Mouse (Mus musculus) forebrain, embryonic 12.5 days (tissue): ENCODE measurements at regions not wholly inside any gene's neighbourhood (a gene's known extent, or its start where the extent isn't known, plus 50 kb on each side); places are given as distances from the start of the nearest gene placed in this dataset.
"Not testable (repeated sequence)": the region's sequence is repeated elsewhere in the genome, so short reads cannot be mapped to it uniquely, and the experiment has no call there.

Source experiments
- ATAC-seq: fragments of 200-750 bp; cut with Nextera tagmentation; 2 replicates; pipeline ENCODE4 v1.8.0; 2017; ENCODE audit warnings: moderate TSS enrichment; ENCODE audit not compliant: low FRiP score
- H3K27ac ChIP-seq: fragments of 300-500 bp; sonication (generic); 2 replicates; pipeline ENCODE4 v1.5.1; 2016; ENCODE audit warnings: mild to moderate bottlenecking
- H3K27me3 ChIP-seq: fragments of 300-500 bp; sonication (generic); 2 replicates; pipeline ENCODE4 v1.6.1; 2016; ENCODE audit warnings: mild to moderate bottlenecking
- H3K36me3 ChIP-seq: fragments of 300-500 bp; sonication (generic); replicated peaks from 2 replicates; pipeline ENCODE4 v1.6.1; 2016; ENCODE audit warnings: mild to moderate bottlenecking
- H3K4me1 ChIP-seq: fragments of 300-500 bp; sonication (generic); 2 replicates; pipeline ENCODE4 v1.6.1; 2016
- H3K4me2 ChIP-seq: fragments of 300-500 bp; sonication (generic); 2 replicates; pipeline ENCODE4 v1.6.1; 2016; ENCODE audit warnings: mild to moderate bottlenecking, moderate library complexity
- H3K4me3 ChIP-seq: fragments of 300-500 bp; sonication (generic); replicated peaks from 2 replicates; pipeline ENCODE4 v1.5.1; 2016; ENCODE audit warnings: mild to moderate bottlenecking
- H3K9ac ChIP-seq: fragments of 300-500 bp; sonication (generic); 2 replicates; pipeline ENCODE4 v1.6.1; 2016; ENCODE audit warnings: mild to moderate bottlenecking
- H3K9me3 ChIP-seq: fragments of 300-500 bp; sonication (generic); 2 replicates; pipeline ENCODE4 v1.6.1; 2016
- WGBS: fragments of 180-500 bp; shearing (Covaris S2); methylation state at CpG from one replicate; pipeline ENCODE4 v1.1.7; 2016; 5-methylcytosine and 5-hydroxymethylcytosine counted together

GRCm38 (mm10) chr14:14520195-14520594, 119.1 kb downstream of the Olfr721-ps1 start:
- ATAC-seq = no peak

GRCm38 (mm10) chr14:14521331-14521730, 120.2 kb downstream of the Olfr721-ps1 start:
- not testable (repeated sequence) for H3K9ac ChIP-seq, H3K27ac ChIP-seq, H3K4me1 ChIP-seq, H3K36me3 ChIP-seq, H3K9me3 ChIP-seq, ATAC-seq, H3K4me2 ChIP-seq, H3K27me3 ChIP-seq, H3K4me3 ChIP-seq
- 78% methylated on average over 6 of the region's 6 CpGs for WGBS

More at GRCm38 (mm10) chr14:14520195-14520594, 119.1 kb downstream of the Olfr721-ps1 start:
- Histone ChIP-seq H3K36me3 (no peaks in the 10 kb centered on the region), H3K27ac (no peak overlapping the region), H3K9ac (no peak overlapping the region), H3K4me3 (no peak overlapping the region), H3K9me3 (no peaks in the 10 kb centered on the region), H3K27me3 (no peaks in the 10 kb centered on the region), H3K4me2 (no peak overlapping the region), H3K4me1 (no peaks in the 10 kb centered on the region; the same call in 1 of the 2 replicates)

- no peak for ATAC-seq
- H3K4me1 ChIP-seq = no peaks in the 10 kb centered on the region
- no peak overlapping the region for H3K4me3 ChIP-seq
- H3K9ac ChIP-seq = no peak overlapping the region
- H3K27ac ChIP-seq = no peak overlapping the region
- H3K9me3 ChIP-seq = no peaks in the 10 kb centered on the region
- no peak overlapping the region for H3K4me2 ChIP-seq
- no peaks in the 10 kb centered on the region for H3K27me3 ChIP-seq
- no peaks in the 10 kb centered on the region for H3K36me3 ChIP-seq
- 95% methylated on average over 4 of the region's 4 CpGs for whole genome bisulfite sequencing
Measured at GRCm38 (mm10) chr14:14525225-14525624, 124.1 kb downstream of the Olfr721-ps1 start.

- ATAC-seq = no peak
- H3K4me1 ChIP-seq = no peaks in the 10 kb centered on the region
- no peak overlapping the region for H3K27ac ChIP-seq
- H3K9me3 ChIP-seq = no peaks in the 10 kb centered on the region
- H3K27me3 ChIP-seq = no peaks in the 10 kb centered on the region
- H3K36me3 ChIP-seq = no peaks in the 10 kb centered on the region
- no peak overlapping the region for H3K4me2 ChIP-seq
- WGBS = 78% methylated on average over 1 of the region's 1 CpGs
- H3K4me3 ChIP-seq = no peak overlapping the region
- H3K9ac ChIP-seq = no peak overlapping the region
Measured at GRCm38 (mm10) chr14:14528437-14528836, 127.3 kb downstream of the Olfr721-ps1 start.

GRCm38 (mm10) chr14:14541206-14541605, 140.1 kb downstream of the Olfr721-ps1 start:
- H3K4me3 ChIP-seq = no peak overlapping the region
- no peak overlapping the region for H3K27ac ChIP-seq
- no peaks in the 10 kb centered on the region for H3K9me3 ChIP-seq
- H3K9ac ChIP-seq = no peak overlapping the region
- no peaks in the 10 kb centered on the region for H3K27me3 ChIP-seq
- H3K4me1 ChIP-seq = no peaks in the 10 kb centered on the region
- no peaks in the 10 kb centered on the region for H3K36me3 ChIP-seq
- H3K4me2 ChIP-seq = no peak overlapping the region
- no peak for ATAC-seq

GRCm38 (mm10) chr14:14541705-14542104, 140.6 kb downstream of the Olfr721-ps1 start:
- ATAC-seq = no peak

GRCm38 (mm10) chr14:14544236-14544635, 143.1 kb downstream of the Olfr721-ps1 start:
- Histone ChIP-seq H3K27me3 (no peaks in the 10 kb centered on the region), H3K9ac (no peak overlapping the region), H3K4me1 (no peaks in the 10 kb centered on the region), H3K27ac (no peak overlapping the region), H3K9me3 (no peaks in the 10 kb centered on the region), H3K4me3 (no peak overlapping the region), H3K36me3 (no peaks in the 10 kb centered on the region), H3K4me2 (no peak overlapping the region)
- ATAC-seq = no peak
- WGBS = 82% methylated on average over 7 of the region's 7 CpGs

More at GRCm38 (mm10) chr14:14541705-14542104, 140.6 kb downstream of the Olfr721-ps1 start:
- no peaks in the 10 kb centered on the region for H3K9me3 ChIP-seq
- no peaks in the 10 kb centered on the region for H3K27me3 ChIP-seq
- 69% methylated on average over 3 of the region's 3 CpGs for WGBS
- no peak overlapping the region for H3K9ac ChIP-seq
- no peaks in the 10 kb centered on the region for H3K4me1 ChIP-seq
- H3K36me3 ChIP-seq = no peaks in the 10 kb centered on the region
- H3K4me2 ChIP-seq = no peak overlapping the region
- H3K4me3 ChIP-seq = no peak overlapping the region
- H3K27ac ChIP-seq = no peak overlapping the region

GRCm38 (mm10) chr14:14552201-14552600, 149.9 kb upstream of the Slc4a7 start:
- Histone ChIP-seq H3K4me3 (no peak overlapping the region), H3K27ac (no peak overlapping the region), H3K9me3 (no peaks in the 10 kb centered on the region), H3K4me2 (no peak overlapping the region), H3K4me1 (no peaks in the 10 kb centered on the region), H3K9ac (no peak overlapping the region), H3K27me3 (no peaks in the 10 kb centered on the region), H3K36me3 (no peaks in the 10 kb centered on the region)
- ATAC-seq = no peak
- 83% methylated on average over 2 of the region's 2 CpGs for WGBS

GRCm38 (mm10) chr14:14574851-14575250, 127.2 kb upstream of the Slc4a7 start:
- Histone ChIP-seq H3K4me1 (no peaks in the 10 kb centered on the region), H3K27ac (no peak overlapping the region), H3K9me3 (no peaks in the 10 kb centered on the region), H3K4me2 (no peak overlapping the region), H3K9ac (no peak overlapping the region), H3K36me3 (no peaks in the 10 kb centered on the region), H3K27me3 (no peaks in the 10 kb centered on the region), H3K4me3 (no peak overlapping the region)
- 63% methylated on average over 4 of the region's 4 CpGs for WGBS
- ATAC-seq = no peak

GRCm38 (mm10) chr14:14591939-14592338, 110.1 kb upstream of the Slc4a7 start:
- Histone ChIP-seq H3K9ac (no peak overlapping the region), H3K27me3 (no peaks in the 10 kb centered on the region), H3K4me2 (no peak overlapping the region), H3K36me3 (no peaks in the 10 kb centered on the region), H3K4me3 (no peak overlapping the region), H3K4me1 (no peaks in the 10 kb centered on the region), H3K9me3 (no peaks in the 10 kb centered on the region), H3K27ac (no peak overlapping the region)
- 75% methylated on average over 2 of the region's 2 CpGs for WGBS
- no peak for ATAC-seq

- Histone ChIP-seq H3K4me2 (no peak overlapping the region), H3K9ac (no peak overlapping the region), H3K27me3 (no peaks in the 10 kb centered on the region), H3K27ac (no peak overlapping the region), H3K36me3 (no peaks in the 10 kb centered on the region), H3K4me3 (no peak overlapping the region), H3K9me3 (no peaks in the 10 kb centered on the region), H3K4me1 (no peaks in the 10 kb centered on the region)
- WGBS = 82% methylated on average over 6 of the region's 6 CpGs
- ATAC-seq = no peak
Measured at GRCm38 (mm10) chr14:14594753-14595152, 107.3 kb upstream of the Slc4a7 start.

GRCm38 (mm10) chr14:14596057-14596809, 105.8 kb upstream of the Slc4a7 start:
- no peaks in the 10 kb centered on the region for H3K27me3 ChIP-seq
- no peak overlapping the region for H3K4me2 ChIP-seq
- no peak overlapping the region for H3K4me3 ChIP-seq
- H3K27ac ChIP-seq = no peak overlapping the region
- H3K36me3 ChIP-seq = no peaks in the 10 kb centered on the region
- H3K9ac ChIP-seq = no peak overlapping the region
- H3K4me1 ChIP-seq = no peaks in the 10 kb centered on the region
- no peaks in the 10 kb centered on the region for H3K9me3 ChIP-seq
- ATAC-seq = no peak
- 89% methylated on average over 3 of the region's 3 CpGs for WGBS

- H3K27ac ChIP-seq = no peak overlapping the region
- no peak overlapping the region for H3K4me2 ChIP-seq
- ATAC-seq = no peak
- H3K36me3 ChIP-seq = no peaks in the 10 kb centered on the region
- H3K9me3 ChIP-seq = no peaks in the 10 kb centered on the region
- H3K9ac ChIP-seq = no peak overlapping the region
- H3K4me1 ChIP-seq = no peaks in the 10 kb centered on the region
- WGBS = 77% methylated on average over 2 of the region's 2 CpGs
- no peak overlapping the region for H3K4me3 ChIP-seq
- no peaks in the 10 kb centered on the region for H3K27me3 ChIP-seq
Measured at GRCm38 (mm10) chr14:14599586-14599985, 102.5 kb upstream of the Slc4a7 start.
